Mouse (Mus musculus): ENCODE measurements at regions not wholly inside any gene's neighbourhood (a gene's known extent, or its start where the extent isn't known, plus 50 kb on each side); places are given as distances from the start of the nearest gene placed in this dataset.
"Not testable (repeated sequence)": the region's sequence is repeated elsewhere in the genome, so short reads cannot be mapped to it uniquely, and the experiment has no call there.

DNA sequence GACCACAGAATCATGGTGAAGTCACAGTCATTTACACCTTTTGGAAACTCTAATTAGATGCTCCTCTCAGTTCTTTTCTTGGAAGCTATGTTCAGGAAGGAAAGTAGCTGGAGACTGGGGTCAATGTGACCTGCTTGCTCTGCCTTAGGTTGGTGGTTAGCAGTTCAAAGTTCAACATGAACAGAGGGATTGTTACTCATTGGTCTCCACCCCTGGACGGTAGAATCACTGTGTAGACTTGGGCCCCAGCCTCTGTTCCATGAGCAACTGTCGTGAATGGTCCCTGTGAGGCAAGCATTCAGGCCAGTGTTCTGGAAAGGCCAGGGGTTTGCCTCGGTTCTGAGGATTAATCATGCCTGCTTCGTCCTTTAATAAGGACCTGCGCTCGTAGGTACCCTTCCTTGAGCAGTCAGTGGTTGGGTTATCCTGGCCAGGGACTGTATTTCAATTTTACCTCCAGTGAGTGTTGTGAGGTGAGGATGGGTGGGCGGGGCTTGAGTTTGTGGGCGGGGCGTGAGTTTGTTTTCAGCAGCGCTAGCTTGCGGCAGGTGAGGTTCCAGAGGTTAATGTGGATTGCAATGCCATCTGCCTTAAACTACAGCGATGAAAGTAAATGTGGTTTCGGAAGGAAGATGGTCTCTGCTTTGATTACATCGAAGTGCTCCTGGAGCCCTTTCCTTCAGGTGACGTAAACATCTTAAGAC is 152.6 kb upstream of the Pou3f3 start:
- WGBS, result 41% methylated on average over 15 of the region's 15 CpGs
- H3K9ac ChIP-seq, result no peak overlapping the region
- H3K27me3 ChIP-seq, result peaks cover 13% of the 10 kb centered on the region
- ATAC-seq (ENCODE audit: low read depth), result no peak
- no peak overlapping the region for H3K27ac ChIP-seq (replicated peaks)
- H3K36me3 ChIP-seq, result no peaks in the 10 kb centered on the region
- H3K4me1 ChIP-seq (replicated peaks), result peaks cover 41% of the 10 kb centered on the region
- H3K4me3 ChIP-seq, result no peak overlapping the region
- H3K9me3 ChIP-seq, result no peaks in the 10 kb centered on the region
- no peak overlapping the region for H3K4me2 ChIP-seq

DNA sequence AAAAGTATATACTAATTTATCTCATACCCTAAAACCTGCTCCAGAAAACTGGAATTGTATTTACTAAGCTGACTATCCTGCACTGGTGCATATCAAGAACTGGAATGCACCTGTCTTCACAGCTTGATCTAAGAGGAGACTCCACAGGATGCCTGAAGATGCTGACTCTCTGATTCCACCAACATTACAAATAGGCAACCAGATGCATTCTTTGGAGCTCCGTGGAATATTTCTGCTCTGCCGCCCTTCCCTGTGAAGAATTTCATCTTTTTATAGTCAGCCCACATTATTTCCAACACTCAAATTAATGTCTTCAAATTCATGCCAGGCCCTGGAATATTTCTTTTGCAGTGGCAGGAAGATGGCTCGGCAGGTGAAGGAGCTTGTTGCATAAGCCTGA is 148.7 kb upstream of the Pou3f3 start:
- H3K4me2 ChIP-seq, result no peak overlapping the region
- WGBS, result 88% methylated on average over 3 of the region's 3 CpGs
- no peak overlapping the region for H3K4me3 ChIP-seq
- H3K36me3 ChIP-seq, result no peaks in the 10 kb centered on the region
- H3K27ac ChIP-seq (replicated peaks), result no peak overlapping the region
- no peaks in the 10 kb centered on the region for H3K9me3 ChIP-seq
- ATAC-seq (ENCODE audit: low read depth), result no peak
- H3K9ac ChIP-seq, result no peak overlapping the region
- H3K4me1 ChIP-seq (replicated peaks), result peaks cover 6% of the 10 kb centered on the region; the same call in 1 of the 2 replicates
- peaks cover 13% of the 10 kb centered on the region for H3K27me3 ChIP-seq

DNA sequence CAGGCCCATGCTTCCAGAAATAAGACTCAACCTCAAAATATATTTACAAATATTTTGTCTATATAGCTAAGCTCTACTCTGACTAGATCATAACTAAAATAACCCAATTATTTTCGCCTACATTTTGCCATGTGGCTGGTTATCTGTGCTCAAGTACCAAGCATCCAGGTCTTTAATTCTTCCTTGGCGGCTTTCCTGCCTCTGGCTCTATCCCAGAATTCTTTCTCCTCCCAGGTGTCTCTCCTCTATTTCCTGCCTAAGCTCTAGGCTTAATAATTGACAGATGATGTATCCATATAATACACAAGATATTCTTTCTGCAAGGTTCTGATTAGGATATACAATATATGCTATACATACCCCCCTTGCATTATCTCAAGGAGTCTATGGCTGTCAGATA is 138.3 kb upstream of the Pou3f3 start:
- Histone ChIP-seq H3K9me3 (no peaks in the 10 kb centered on the region), H3K4me2 (no peak overlapping the region), H3K27ac (replicated peaks) (no peak overlapping the region), H3K27me3 (no peaks in the 10 kb centered on the region), H3K9ac (no peak overlapping the region), H3K4me1 (replicated peaks) (no peaks in the 10 kb centered on the region), H3K36me3 (no peaks in the 10 kb centered on the region), H3K4me3 (no peak overlapping the region)
- WGBS, result 81% methylated on average over 2 of the region's 2 CpGs
- no peak for ATAC-seq (ENCODE audit: low read depth)

DNA sequence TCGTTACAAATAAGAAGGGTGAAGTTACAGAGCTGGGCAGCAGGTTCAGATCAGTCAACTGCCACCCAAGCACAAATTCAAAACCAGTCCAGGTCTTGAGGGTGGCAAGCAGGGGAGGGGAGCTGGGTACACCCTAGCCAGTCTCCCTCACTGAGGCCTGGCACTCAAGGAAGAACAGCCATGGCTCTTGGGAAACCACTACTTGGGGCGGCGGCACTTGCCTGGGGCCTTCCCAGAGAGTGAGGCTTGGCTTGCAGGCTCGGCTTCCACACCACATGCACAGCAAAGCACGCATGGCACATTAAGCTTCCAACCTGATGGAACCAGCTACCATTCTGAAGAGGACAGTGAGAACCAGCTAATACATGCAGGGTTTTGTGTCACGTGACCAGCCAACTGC is 127.9 kb upstream of the Pou3f3 start:
- Histone ChIP-seq H3K36me3 (no peaks in the 10 kb centered on the region), H3K4me2 (no peak overlapping the region), H3K4me1 (replicated peaks) (no peaks in the 10 kb centered on the region), H3K9me3 (0 out of 2 replicates have a peak, but pooled peaks cover under 1% of the 10 kb centered on the region), H3K27ac (replicated peaks) (no peak overlapping the region), H3K9ac (no peak overlapping the region), H3K4me3 (no peak overlapping the region), H3K27me3 (no peaks in the 10 kb centered on the region)
- ATAC-seq (ENCODE audit: low read depth), result no peak
- 87% methylated on average over 6 of the region's 6 CpGs for WGBS

DNA sequence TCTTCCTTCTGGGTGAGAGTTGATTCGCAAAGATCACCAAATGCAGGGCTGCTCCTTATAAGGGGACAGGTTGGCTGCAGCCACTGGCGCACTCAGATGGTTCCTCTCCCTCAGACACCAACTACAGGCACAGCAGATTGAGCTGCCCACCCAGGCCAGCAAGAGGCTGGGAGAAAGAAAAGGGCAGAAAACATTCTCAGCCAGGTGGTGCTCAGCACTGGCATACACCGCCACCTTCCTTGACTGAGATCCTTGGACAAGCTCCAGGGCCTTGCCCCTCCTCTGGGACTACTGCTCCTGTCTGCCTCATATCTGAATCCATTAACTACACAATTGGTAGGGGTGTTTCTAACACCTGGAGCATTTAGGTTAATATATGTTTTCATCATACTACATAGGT is 110.4 kb upstream of the Pou3f3 start:
- Histone ChIP-seq H3K27ac (replicated peaks) (no peak overlapping the region), H3K36me3 (no peaks in the 10 kb centered on the region), H3K4me2 (no peak overlapping the region), H3K9ac (no peak overlapping the region), H3K4me1 (replicated peaks) (no peaks in the 10 kb centered on the region), H3K27me3 (no peaks in the 10 kb centered on the region), H3K9me3 (no peaks in the 10 kb centered on the region), H3K4me3 (no peak overlapping the region)
- no peak for ATAC-seq (ENCODE audit: low read depth)
- 90% methylated on average over 3 of the region's 3 CpGs for WGBS

DNA sequence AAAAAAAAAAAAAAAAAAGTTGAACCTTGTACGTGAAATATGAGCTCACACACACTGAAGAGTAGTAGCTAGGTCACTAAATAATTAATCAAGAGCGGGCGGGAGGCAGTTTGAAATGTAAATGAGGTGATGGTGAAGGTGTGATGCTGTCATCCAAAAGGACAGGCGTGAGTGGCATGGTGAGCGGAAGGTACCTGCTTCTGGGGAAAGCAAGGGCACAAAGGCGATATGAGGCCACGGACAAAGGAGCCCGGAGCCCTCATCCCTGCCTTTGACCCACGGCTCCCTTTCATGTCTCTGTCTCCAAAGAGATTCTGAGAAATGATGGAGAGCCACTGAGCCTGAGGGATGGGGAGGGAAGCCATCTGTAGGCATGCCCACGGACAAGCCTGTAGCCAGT is 107.1 kb upstream of the Pou3f3 start:
- Histone ChIP-seq H3K9ac (no peak overlapping the region), H3K36me3 (no peaks in the 10 kb centered on the region), H3K27me3 (no peaks in the 10 kb centered on the region), H3K27ac (replicated peaks) (no peak overlapping the region), H3K4me2 (no peak overlapping the region; the same call in 1 of the 2 replicates), H3K4me1 (replicated peaks) (no peaks in the 10 kb centered on the region), H3K4me3 (no peak overlapping the region), H3K9me3 (no peaks in the 10 kb centered on the region)
- ATAC-seq (ENCODE audit: low read depth), result no peak
- 49% methylated on average over 10 of the region's 10 CpGs for WGBS

DNA sequence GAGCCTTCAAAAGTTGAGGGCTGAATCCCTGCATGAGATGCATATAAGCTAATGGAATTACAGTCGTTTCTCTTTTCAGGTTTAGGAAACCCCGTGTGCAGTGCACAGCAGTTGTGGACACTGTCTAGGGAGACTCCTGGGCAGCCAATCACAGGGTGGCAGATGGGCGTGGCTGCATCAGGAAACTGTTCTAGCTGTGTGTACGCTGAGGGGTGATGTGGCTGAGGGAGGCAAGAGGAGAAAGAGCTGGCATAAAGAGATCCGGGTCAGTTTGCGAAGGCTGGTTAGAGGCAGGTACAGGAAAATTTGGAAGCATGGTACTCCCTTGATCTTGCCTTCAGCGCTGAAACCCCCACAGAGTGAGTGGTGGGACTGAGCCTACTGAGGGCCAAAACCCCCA is 106.1 kb upstream of the Pou3f3 start:
- no peaks in the 10 kb centered on the region for H3K4me1 ChIP-seq (replicated peaks)
- no peaks in the 10 kb centered on the region for H3K9me3 ChIP-seq
- H3K4me3 ChIP-seq, result no peak overlapping the region
- H3K9ac ChIP-seq, result no peak overlapping the region
- H3K27me3 ChIP-seq, result no peaks in the 10 kb centered on the region
- 43% methylated on average over 7 of the region's 7 CpGs for WGBS
- no peak overlapping the region for H3K27ac ChIP-seq (replicated peaks)
- H3K4me2 ChIP-seq, result no peak overlapping the region
- ATAC-seq (ENCODE audit: low read depth), result no peak
- H3K36me3 ChIP-seq, result no peaks in the 10 kb centered on the region

DNA sequence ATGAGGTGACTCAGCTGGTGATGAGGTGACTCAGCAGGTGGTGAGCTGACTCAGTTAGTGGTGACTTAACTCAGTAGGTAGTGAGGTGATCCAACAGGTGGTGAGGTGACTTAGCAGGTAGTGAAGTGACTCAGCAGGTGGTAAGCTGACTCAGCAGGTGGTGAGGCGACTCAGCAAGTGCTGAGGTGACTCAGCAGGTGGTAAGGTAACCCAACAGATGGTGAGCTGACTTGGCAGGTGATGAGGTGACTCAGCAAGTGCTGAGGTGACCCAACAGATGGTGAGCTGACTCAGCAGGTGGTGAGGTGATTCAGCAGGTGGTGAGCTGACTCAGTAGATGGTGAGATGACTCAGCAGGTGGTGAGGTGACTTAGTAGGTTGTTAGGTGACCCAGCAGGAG is 103.7 kb upstream of the Pou3f3 start:
- H3K4me1 ChIP-seq (replicated peaks), result no peaks in the 10 kb centered on the region
- no peak overlapping the region for H3K4me3 ChIP-seq
- WGBS, result 88% methylated on average over 1 of the region's 1 CpGs
- H3K9ac ChIP-seq, result no peak overlapping the region
- no peak overlapping the region for H3K27ac ChIP-seq (replicated peaks)
- H3K4me2 ChIP-seq, result no peak overlapping the region
- ATAC-seq (ENCODE audit: low read depth), result no peak
- no peaks in the 10 kb centered on the region for H3K36me3 ChIP-seq
- no peaks in the 10 kb centered on the region for H3K9me3 ChIP-seq
- H3K27me3 ChIP-seq, result no peaks in the 10 kb centered on the region

DNA sequence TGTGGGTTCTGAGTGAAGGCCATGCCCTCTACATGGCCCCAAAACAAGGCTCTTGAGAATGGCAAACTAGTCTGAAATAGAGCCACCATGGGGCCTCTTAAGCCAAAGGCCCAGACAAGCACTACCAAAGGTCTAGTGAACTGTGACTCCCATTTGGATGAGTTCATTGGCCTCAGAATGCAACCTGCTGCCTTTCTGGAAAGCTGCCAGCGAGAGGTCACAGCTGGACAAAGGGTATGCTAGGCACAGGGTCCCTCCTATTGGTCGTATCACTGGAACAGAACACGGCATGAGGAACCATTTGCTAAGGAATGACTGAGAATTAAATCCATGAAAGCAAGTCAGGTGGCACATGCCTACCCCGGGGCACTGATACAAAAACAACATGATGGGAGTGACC is 98.5 kb upstream of the Pou3f3 start:
- Histone ChIP-seq H3K27ac (replicated peaks) (no peak overlapping the region), H3K36me3 (no peaks in the 10 kb centered on the region), H3K9ac (no peak overlapping the region), H3K27me3 (no peaks in the 10 kb centered on the region), H3K4me1 (replicated peaks) (no peaks in the 10 kb centered on the region), H3K4me2 (no peak overlapping the region), H3K9me3 (no peaks in the 10 kb centered on the region), H3K4me3 (no peak overlapping the region)
- no peak for ATAC-seq (ENCODE audit: low read depth)
- WGBS, result 75% methylated on average over 4 of the region's 4 CpGs

DNA sequence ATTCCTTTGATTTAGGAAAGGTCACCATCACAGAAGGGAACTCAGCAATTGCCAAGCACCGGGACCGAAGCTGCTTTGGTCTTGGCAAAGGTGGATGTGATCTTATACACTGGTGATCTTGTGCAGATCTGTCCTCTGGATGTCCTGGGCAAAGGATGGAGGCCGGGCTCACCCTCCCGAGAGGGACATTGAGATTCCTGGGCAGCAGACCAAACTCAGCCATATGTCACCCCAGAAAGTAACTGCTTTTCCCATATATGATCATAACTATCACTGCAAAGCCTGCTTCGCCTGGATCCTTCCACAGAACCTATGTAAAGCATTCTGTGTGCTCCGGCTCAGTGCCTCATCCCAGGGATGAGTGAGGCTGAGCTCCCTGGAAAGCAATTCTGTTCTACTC is 96.3 kb upstream of the Pou3f3 start:
- Histone ChIP-seq H3K4me1 (replicated peaks) (no peaks in the 10 kb centered on the region), H3K4me2 (no peak overlapping the region), H3K9ac (no peak overlapping the region), H3K9me3 (no peaks in the 10 kb centered on the region), H3K27me3 (no peaks in the 10 kb centered on the region), H3K4me3 (no peak overlapping the region), H3K27ac (replicated peaks) (no peak overlapping the region), H3K36me3 (no peaks in the 10 kb centered on the region)
- WGBS, result 83% methylated on average over 6 of the region's 6 CpGs
- 0 out of 2 replicates have a peak, but pooled peaks have one; percentile 40 for ATAC-seq (ENCODE audit: low read depth)

DNA sequence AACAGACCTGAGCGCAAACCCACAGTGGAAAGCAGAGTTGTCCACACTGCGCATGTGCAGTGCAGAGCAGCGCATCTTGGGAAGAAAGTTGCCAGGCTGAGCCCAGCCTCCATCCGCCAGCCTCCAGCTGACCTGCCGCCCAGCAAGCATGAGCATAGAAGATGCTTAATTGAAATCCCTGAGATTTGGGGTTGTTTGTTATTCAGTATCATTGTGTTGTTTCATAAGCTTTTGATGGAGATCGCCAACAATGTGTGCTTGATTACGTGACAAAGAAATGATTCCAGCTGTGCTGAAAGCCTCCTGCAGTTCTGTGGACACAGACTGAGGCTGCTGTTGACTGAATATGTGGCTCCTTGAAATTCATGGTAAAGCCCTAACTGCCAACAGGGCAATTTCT is 89.3 kb upstream of the Pou3f3 start:
- Histone ChIP-seq H3K4me2 (no peak overlapping the region), H3K9ac (no peak overlapping the region), H3K4me3 (no peak overlapping the region), H3K27ac (replicated peaks) (no peak overlapping the region), H3K36me3 (no peaks in the 10 kb centered on the region), H3K4me1 (replicated peaks) (no peaks in the 10 kb centered on the region), H3K27me3 (no peaks in the 10 kb centered on the region), H3K9me3 (no peaks in the 10 kb centered on the region)
- 76% methylated on average over 7 of the region's 7 CpGs for WGBS
- ATAC-seq (ENCODE audit: low read depth), result no peak

DNA sequence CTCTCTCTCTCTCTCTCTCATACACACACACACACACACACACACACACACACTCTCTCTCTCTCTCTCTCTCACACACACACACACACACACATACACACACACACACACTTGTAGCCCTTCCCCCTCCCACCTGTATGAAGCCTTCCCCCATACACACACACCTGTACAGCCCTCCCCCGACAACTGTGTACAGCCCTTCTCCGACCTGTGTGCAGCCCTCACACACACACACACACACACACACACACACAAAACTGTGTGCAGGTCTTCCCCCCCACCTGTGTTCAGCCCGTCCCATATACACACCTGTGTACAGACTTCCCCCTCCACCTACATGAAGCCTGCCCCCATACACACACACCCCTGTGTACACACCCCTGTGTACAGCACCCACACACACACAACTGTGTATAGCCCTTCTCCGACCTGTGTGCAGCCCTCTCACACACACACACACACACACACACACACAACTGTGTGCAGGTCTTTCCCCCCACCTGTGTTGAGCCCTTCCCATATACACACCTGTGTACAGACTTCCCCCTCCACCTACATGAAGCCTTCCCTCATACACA is 88.0 kb upstream of the Pou3f3 start:
- 0 out of 2 replicates have a peak, but pooled peaks have one; percentile 47 for ATAC-seq (ENCODE audit: low read depth)
- H3K9me3 ChIP-seq; H3K4me1 ChIP-seq (replicated peaks); H3K27ac ChIP-seq (replicated peaks); H3K27me3 ChIP-seq; H3K36me3 ChIP-seq; H3K9ac ChIP-seq; H3K4me3 ChIP-seq; H3K4me2 ChIP-seq: not testable (repeated sequence)
- 99% methylated on average over 4 of the region's 4 CpGs for WGBS

DNA sequence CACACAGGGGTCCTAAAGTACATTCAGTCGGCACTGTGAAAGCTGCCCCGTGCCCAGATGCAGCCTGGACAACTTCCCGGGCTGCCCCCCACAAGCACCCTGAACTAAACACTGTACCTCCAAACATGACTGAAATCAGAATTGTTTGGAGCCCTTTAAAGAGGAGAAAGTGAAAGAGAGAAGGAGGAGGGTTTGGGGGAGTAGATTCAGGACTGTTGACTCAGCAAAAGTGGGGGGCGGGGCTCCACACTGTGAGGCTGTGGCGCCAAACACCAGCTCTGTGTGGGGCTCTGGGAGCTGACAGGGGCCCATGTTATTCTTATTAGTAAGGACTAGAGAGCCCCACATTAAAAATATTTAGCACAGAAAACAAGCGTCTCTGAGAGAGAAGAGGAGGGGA is 71.8 kb upstream of the Pou3f3 start:
- H3K27me3 ChIP-seq, result no peaks in the 10 kb centered on the region
- H3K4me1 ChIP-seq (replicated peaks), result peaks cover 34% of the 10 kb centered on the region
- no peaks in the 10 kb centered on the region for H3K36me3 ChIP-seq
- H3K9ac ChIP-seq, result no peak overlapping the region
- 77% methylated on average over 6 of the region's 6 CpGs for whole genome bisulfite sequencing
- no peak overlapping the region for H3K27ac ChIP-seq (replicated peaks)
- no peak overlapping the region for H3K4me3 ChIP-seq
- no peak overlapping the region for H3K4me2 ChIP-seq
- peaks cover 4% of the 10 kb centered on the region; the same call in 1 of the 2 replicates for H3K9me3 ChIP-seq
- no peak for ATAC-seq (ENCODE audit: low read depth)

Measured in neural tube, embryonic 13.5 days (tissue).